Mouse (Mus musculus) hindbrain, embryonic 10.5 days (tissue): ENCODE measurements around the gene Uba1y. TPM values are rescaled to one million over a fixed set of nuclear protein-coding genes. Genes with fewer than 3 reads are reported as not detected.
"Not testable (repeated sequence)": the region's sequence is repeated elsewhere in the genome, so short reads cannot be mapped to it uniquely, and the experiment has no call there.

Experiments
- DNase-seq: peaks from one replicate; pipeline ENCODE4 v3.0.0-alpha.2; 2017; ENCODE audit warnings: low spot score
- H3K27ac ChIP-seq: fragments of 300-500 bp; sonication (generic); 2 replicates; pipeline ENCODE4 v1.5.1; 2016; ENCODE audit warnings: mild to moderate bottlenecking, moderate library complexity
- H3K27me3 ChIP-seq: fragments of 300-500 bp; sonication (generic); 2 replicates; pipeline ENCODE4 v1.6.1; 2016; ENCODE audit warnings: mild to moderate bottlenecking; ENCODE audit not compliant: poor library complexity, insufficient read depth, severe bottlenecking
- H3K36me3 ChIP-seq: fragments of 300-500 bp; sonication (generic); 2 replicates; pipeline ENCODE4 v1.6.1; 2016; ENCODE audit warnings: mild to moderate bottlenecking, moderate library complexity
- H3K4me1 ChIP-seq: fragments of 300-500 bp; sonication (generic); replicated peaks from 2 replicates; pipeline ENCODE4 v1.6.1; 2016; ENCODE audit warnings: mild to moderate bottlenecking
- H3K4me3 ChIP-seq: fragments of 300-500 bp; sonication (generic); 2 replicates; pipeline ENCODE4 v1.5.1; 2016; ENCODE audit warnings: mild to moderate bottlenecking, moderate library complexity
- H3K9me3 ChIP-seq: fragments of 300-500 bp; sonication (generic); 2 replicates; pipeline ENCODE4 v1.6.1; 2016; ENCODE audit warnings: mild to moderate bottlenecking, moderate library complexity
- WGBS: fragments of 180-500 bp; shearing (Covaris S2); methylation state at CpG from one replicate; pipeline ENCODE4 v1.1.7; 2016; 5-methylcytosine and 5-hydroxymethylcytosine counted together
- polyA plus RNA-seq: library from polyadenylated mRNA; unstranded; fragments of >200 nt; fragmentation: Nextera tagmentation; extraction: Ambion mirVana; gene quantifications from 2 replicates; pipeline ENCODE4 v1.2.1, GENCODE M21; 2016

The Uba1y gene
- polyA plus RNA-seq: not detected in 2 replicates

GRCm38 (mm10) chrY:818396-818795 lies at the start of gene Uba1y:
TSS of gene Uba1y (plus strand) at chrY:818649.
- H3K27me3 ChIP-seq: no peaks in the 10 kb centered on the region
- no peak within 1 kb of the TSS for H3K4me3 ChIP-seq
- H3K27ac ChIP-seq: no peak within 1 kb of the TSS
- no peaks in the 10 kb centered on the region for H3K4me1 ChIP-seq
- DNase-seq: no peak
- no peaks in the 10 kb centered on the region for H3K36me3 ChIP-seq
- 89% methylated on average over 13 of the region's 15 CpGs for WGBS
- no peaks in the 10 kb centered on the region for H3K9me3 ChIP-seq

- not testable (repeated sequence) for DNase-seq, H3K36me3 ChIP-seq, H3K27me3 ChIP-seq, H3K27ac ChIP-seq, H3K4me3 ChIP-seq, H3K9me3 ChIP-seq, H3K4me1 ChIP-seq
- no CpG with 5 or more reads among the region's 11 CpGs for WGBS
These were observed 21.1 kb upstream of the Uba1y start, which contains the start of gene Zfy1 for GRCm38 (mm10) chrY:797309-797708. TSS of gene Zfy1 (minus strand) at chrY:797409.

DNA sequence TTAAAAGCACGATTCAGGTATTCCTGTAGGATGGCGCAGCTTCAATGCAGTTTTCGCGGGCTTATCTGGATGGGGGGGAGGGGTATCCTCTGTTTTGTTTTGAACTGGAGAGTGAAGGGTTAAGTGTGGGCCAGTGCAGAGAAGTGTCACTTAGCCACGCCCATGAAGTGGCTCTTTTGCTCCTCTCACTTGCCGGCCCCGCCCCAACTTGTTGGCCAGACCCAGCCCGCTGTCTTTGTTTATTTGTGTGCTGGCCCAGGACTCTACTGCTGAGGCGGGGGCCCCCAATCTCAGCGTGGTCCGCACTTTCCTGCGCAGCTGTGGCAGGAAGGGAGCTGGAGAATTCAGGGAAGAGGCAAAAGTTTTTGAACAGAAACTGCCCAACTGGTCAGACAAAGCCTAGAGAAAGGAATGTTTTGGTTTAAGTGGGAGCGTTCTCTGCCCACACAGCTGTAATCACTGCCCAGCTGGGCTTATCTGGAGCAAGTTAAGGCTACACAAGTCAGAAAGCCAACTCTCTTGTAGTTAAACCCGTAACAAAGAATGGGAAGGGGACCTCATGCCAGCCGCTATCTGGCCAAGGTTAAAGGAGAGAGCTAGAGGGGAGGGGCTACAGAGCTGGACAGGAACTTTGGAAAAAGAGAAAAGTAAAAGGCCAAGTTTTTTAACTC lies 9.3 kb upstream of the Uba1y start:
- 0% methylated on average over 15 of the region's 15 CpGs for WGBS
- peak; percentile 69 for DNase-seq

GRCm38 (mm10) chrY:872404-872803 lies 54.0 kb downstream of the Uba1y start:
- H3K27me3 ChIP-seq: no peaks in the 10 kb centered on the region
- no peaks in the 10 kb centered on the region for H3K36me3 ChIP-seq
- H3K4me3 ChIP-seq: no peak overlapping the region
- no peak overlapping the region for H3K27ac ChIP-seq
- H3K9me3 ChIP-seq: no peaks in the 10 kb centered on the region
- DNase-seq: no peak
- no peaks in the 10 kb centered on the region for H3K4me1 ChIP-seq

More for the DNA sequence above, 9.3 kb upstream of the Uba1y start:
- H3K27ac ChIP-seq: peak overlapping the region; percentile 77
- H3K36me3 ChIP-seq: no peaks in the 10 kb centered on the region
- no peaks in the 10 kb centered on the region for H3K9me3 ChIP-seq
- no peaks in the 10 kb centered on the region for H3K4me1 ChIP-seq
- peak overlapping the region; percentile 33 for H3K4me3 ChIP-seq
- H3K27me3 ChIP-seq: no peaks in the 10 kb centered on the region

DNA sequence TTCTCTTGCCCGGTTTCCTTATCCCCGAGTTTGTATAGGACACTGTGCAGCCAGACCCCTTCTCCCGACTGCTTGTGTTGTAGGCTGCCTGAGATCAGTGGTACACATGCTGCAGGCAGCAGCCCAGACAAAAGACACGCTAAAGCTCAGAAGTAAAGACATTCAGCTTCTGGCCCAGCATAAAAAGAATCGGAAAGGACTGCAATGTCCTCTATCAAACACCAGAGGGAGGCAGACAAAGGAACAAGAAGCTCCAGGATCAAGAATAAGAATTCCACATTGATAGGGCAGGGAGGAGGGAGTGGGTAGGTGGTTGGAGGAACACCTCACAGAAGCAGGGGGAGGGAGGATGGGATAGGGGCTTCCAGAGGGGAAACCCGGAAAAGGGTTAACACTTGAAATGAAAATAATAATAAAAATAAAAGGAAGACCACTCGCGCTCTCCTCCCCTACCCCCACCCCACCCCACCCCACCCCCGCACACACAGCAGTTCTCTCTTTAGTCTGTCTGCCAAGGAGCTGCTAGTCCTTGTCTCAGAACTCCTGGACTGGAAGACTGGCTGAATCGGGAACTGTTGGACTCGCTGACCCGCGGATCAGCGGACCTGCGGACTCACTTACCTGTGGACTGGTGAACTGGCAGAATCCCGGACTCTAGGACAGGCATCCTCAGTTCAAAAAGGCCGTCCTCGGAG lies 54.6 kb downstream of the Uba1y start:
- Histone ChIP-seq H3K36me3 (no peaks in the 10 kb centered on the region), H3K27me3 (no peaks in the 10 kb centered on the region), H3K9me3 (no peaks in the 10 kb centered on the region), H3K27ac (no peak overlapping the region), H3K4me3 (no peak overlapping the region), H3K4me1 (no peaks in the 10 kb centered on the region)
- WGBS: 38% methylated on average over 15 of the region's 18 CpGs
- DNase-seq: peak; percentile 6

Other genes with a start within 250 kb of the Uba1y start
- not detected in 2 replicates for gene Zfy1, start 21.2 kb upstream of the Uba1y start, polyA plus RNA-seq
- 8.9 and 13.7 TPM in 2 replicates for gene Kdm5d, start 79.1 kb downstream of the Uba1y start, polyA plus RNA-seq
- gene Eif2s3y, start 191.9 kb downstream of the Uba1y start, polyA plus RNA-seq: 24.6 and 32.2 TPM in 2 replicates